Mouse (Mus musculus): Measurements from ENCODE around the gene Olfr23. TPM values are rescaled to one million over a fixed set of nuclear protein-coding genes. Genes with fewer than 3 reads are reported as not detected.
"Not testable (repeated sequence)": the region's sequence is repeated elsewhere in the genome, so short reads cannot be mapped to it uniquely, and the experiment has no call there.

Olfr23 gene
- not detected in 2 replicates for polyA plus RNA-seq (2014; fragmentation: Nextera tagmentation; extraction: Ambion mirVana)

GRCm38 (mm10) chr11:73936377-73936776, at the start of gene Olfr23:
Gene Olfr23, plus strand, starts transcription at chr11:73936677.
- no peaks in the 10 kb centered on the region for H3K4me1 ChIP-seq (ENCODE audit: control insufficient read depth, insufficient read depth, low read length)

GRCm38 (mm10) chr11:73890671-73891070, 45.8 kb upstream of the Olfr23 start, which contains the start of gene Olfr394:
Gene Olfr394, minus strand, starts transcription at chr11:73890771.
- Histone ChIP-seq H3K4me2 (ENCODE audit: low read depth, low read length) (no peak within 1 kb of the TSS), H3K36me3 (ENCODE audit: control insufficient read depth, insufficient read depth, low read length) (no peaks in the 10 kb centered on the region), H3K27ac (ENCODE audit: low read depth, low read length) (no peak within 1 kb of the TSS), H3K9me3 (ENCODE audit: control insufficient read depth, low read length) (no peaks in the 10 kb centered on the region), H3K4me1 (ENCODE audit: control insufficient read depth, insufficient read depth, low read length) (no peaks in the 10 kb centered on the region), H3K27me3 (ENCODE audit: control insufficient read depth, insufficient read depth, low read length) (no peaks in the 10 kb centered on the region), H3K9ac (replicated peaks; ENCODE audit: low read depth, low read length) (no peak within 1 kb of the TSS), H3K4me3 (ENCODE audit: low read depth, low read length) (no peak within 1 kb of the TSS)
- WGBS, result 86% methylated on average over 1 of the region's 1 CpGs
- ATAC-seq (ENCODE audit: low read depth), result no peak

More at GRCm38 (mm10) chr11:73936377-73936776, at the start of gene Olfr23:
- H3K27me3 ChIP-seq (ENCODE audit: control insufficient read depth, insufficient read depth, low read length), result no peaks in the 10 kb centered on the region
- no peak within 1 kb of the TSS for H3K27ac ChIP-seq (ENCODE audit: low read depth, low read length)
- no peaks in the 10 kb centered on the region for H3K36me3 ChIP-seq (ENCODE audit: control insufficient read depth, insufficient read depth, low read length)
- ATAC-seq (ENCODE audit: low read depth), result no peak
- no peak within 1 kb of the TSS for H3K9ac ChIP-seq (replicated peaks; ENCODE audit: low read depth, low read length)
- no peaks in the 10 kb centered on the region; the same call in 1 of the 2 replicates for H3K9me3 ChIP-seq (ENCODE audit: control insufficient read depth, low read length)
- H3K4me3 ChIP-seq (ENCODE audit: low read depth, low read length), result no peak within 1 kb of the TSS
- no peak within 1 kb of the TSS for H3K4me2 ChIP-seq (ENCODE audit: low read depth, low read length)

- not testable (repeated sequence) for H3K4me3 ChIP-seq (ENCODE audit: low read depth, low read length); H3K27me3 ChIP-seq (ENCODE audit: control insufficient read depth, insufficient read depth, low read length); H3K4me2 ChIP-seq (ENCODE audit: low read depth, low read length); H3K4me1 ChIP-seq (ENCODE audit: control insufficient read depth, insufficient read depth, low read length); H3K9ac ChIP-seq (replicated peaks; ENCODE audit: low read depth, low read length); H3K27ac ChIP-seq (ENCODE audit: low read depth, low read length); H3K36me3 ChIP-seq (ENCODE audit: control insufficient read depth, insufficient read depth, low read length); ATAC-seq (ENCODE audit: low read depth); H3K9me3 ChIP-seq (ENCODE audit: control insufficient read depth, low read length)
- WGBS, result 86% methylated on average over 4 of the region's 4 CpGs
Observed at GRCm38 (mm10) chr11:73909199-73909598, 27.3 kb upstream of the Olfr23 start, which contains the start of gene Olfr395. Gene Olfr395, minus strand, starts transcription at chr11:73909299.

GRCm38 (mm10) chr11:73960517-73960916, 24.0 kb downstream of the Olfr23 start, which contains the start of gene Olfr397:
Gene Olfr397, plus strand, starts transcription at chr11:73960817.
- H3K4me3 ChIP-seq (ENCODE audit: low read depth, low read length), result no peak within 1 kb of the TSS
- no peak within 1 kb of the TSS for H3K4me2 ChIP-seq (ENCODE audit: low read depth, low read length)
- ATAC-seq (ENCODE audit: low read depth), result no peak
- 0 out of 2 replicates have a peak, but pooled peaks cover 7% of the 10 kb centered on the region for H3K9me3 ChIP-seq (ENCODE audit: control insufficient read depth, low read length)
- no peak within 1 kb of the TSS for H3K9ac ChIP-seq (replicated peaks; ENCODE audit: low read depth, low read length)
- no peaks in the 10 kb centered on the region for H3K36me3 ChIP-seq (ENCODE audit: control insufficient read depth, insufficient read depth, low read length)
- no peaks in the 10 kb centered on the region for H3K4me1 ChIP-seq (ENCODE audit: control insufficient read depth, insufficient read depth, low read length)
- no peaks in the 10 kb centered on the region for H3K27me3 ChIP-seq (ENCODE audit: control insufficient read depth, insufficient read depth, low read length)
- H3K27ac ChIP-seq (ENCODE audit: low read depth, low read length), result no peak within 1 kb of the TSS
- whole genome bisulfite sequencing, result 70% methylated on average over 1 of the region's 1 CpGs

GRCm38 (mm10) chr11:73990307-73990706, 53.8 kb downstream of the Olfr23 start, which contains the start of gene Olfr398:
Gene Olfr398, minus strand, starts transcription at chr11:73990407.
- H3K9me3 ChIP-seq (ENCODE audit: control insufficient read depth, low read length), result peaks cover 10% of the 10 kb centered on the region
- H3K4me3 ChIP-seq (ENCODE audit: low read depth, low read length), result no peak within 1 kb of the TSS
- H3K36me3 ChIP-seq (ENCODE audit: control insufficient read depth, insufficient read depth, low read length), result no peaks in the 10 kb centered on the region
- ATAC-seq (ENCODE audit: low read depth), result no peak
- no peaks in the 10 kb centered on the region for H3K4me1 ChIP-seq (ENCODE audit: control insufficient read depth, insufficient read depth, low read length)
- H3K27me3 ChIP-seq (ENCODE audit: control insufficient read depth, insufficient read depth, low read length), result no peaks in the 10 kb centered on the region
- H3K9ac ChIP-seq (replicated peaks; ENCODE audit: low read depth, low read length), result no peak within 1 kb of the TSS
- no peak within 1 kb of the TSS for H3K27ac ChIP-seq (ENCODE audit: low read depth, low read length)
- H3K4me2 ChIP-seq (ENCODE audit: low read depth, low read length), result no peak within 1 kb of the TSS

Other genes starting within 250 kb of the Olfr23 start
- gene Zfp735, start 247.9 kb upstream of the Olfr23 start, polyA plus RNA-seq (2014; fragmentation: Nextera tagmentation; extraction: Ambion mirVana), result not detected in 2 replicates
- not detected in 2 replicates for gene Olfr389, start 156.0 kb upstream of the Olfr23 start, polyA plus RNA-seq (2014; fragmentation: Nextera tagmentation; extraction: Ambion mirVana)
- gene Olfr390, start 153.7 kb upstream of the Olfr23 start, polyA plus RNA-seq (2014; fragmentation: Nextera tagmentation; extraction: Ambion mirVana), result not detected in 2 replicates
- gene Olfr391-ps, start 133.6 kb upstream of the Olfr23 start, polyA plus RNA-seq (2014; fragmentation: Nextera tagmentation; extraction: Ambion mirVana), result not detected in 2 replicates
- gene Olfr392, start 119.6 kb upstream of the Olfr23 start, polyA plus RNA-seq (2014; fragmentation: Nextera tagmentation; extraction: Ambion mirVana), result not detected in 2 replicates
- not detected in 2 replicates for gene Olfr393, start 85.2 kb upstream of the Olfr23 start, polyA plus RNA-seq (2014; fragmentation: Nextera tagmentation; extraction: Ambion mirVana)
- not detected in 2 replicates for gene Olfr394, start 45.9 kb upstream of the Olfr23 start, polyA plus RNA-seq (2014; fragmentation: Nextera tagmentation; extraction: Ambion mirVana)
- not detected in 2 replicates for gene Olfr395, start 27.4 kb upstream of the Olfr23 start, polyA plus RNA-seq (2014; fragmentation: Nextera tagmentation; extraction: Ambion mirVana)
- gene Olfr397, start 24.1 kb downstream of the Olfr23 start, polyA plus RNA-seq (2014; fragmentation: Nextera tagmentation; extraction: Ambion mirVana), result not detected in 2 replicates
- gene Olfr398, start 53.7 kb downstream of the Olfr23 start, polyA plus RNA-seq (2014; fragmentation: Nextera tagmentation; extraction: Ambion mirVana), result not detected in 2 replicates
- gene Olfr139, start 119.9 kb downstream of the Olfr23 start, polyA plus RNA-seq (2014; fragmentation: Nextera tagmentation; extraction: Ambion mirVana), result not detected in 2 replicates
- gene Olfr399, start 119.9 kb downstream of the Olfr23 start, polyA plus RNA-seq (2014; fragmentation: Nextera tagmentation; extraction: Ambion mirVana), result not detected in 2 replicates
- gene Zfp616, start 133.3 kb downstream of the Olfr23 start, polyA plus RNA-seq (2014; fragmentation: Nextera tagmentation; extraction: Ambion mirVana), result not detected in 2 replicates
- gene Olfr401, start 177.0 kb downstream of the Olfr23 start, polyA plus RNA-seq (2014; fragmentation: Nextera tagmentation; extraction: Ambion mirVana), result not detected in 2 replicates
- gene Olfr402, start 216.9 kb downstream of the Olfr23 start, polyA plus RNA-seq (2014; fragmentation: Nextera tagmentation; extraction: Ambion mirVana), result not detected in 2 replicates
- gene Olfr403, start 249.6 kb downstream of the Olfr23 start, polyA plus RNA-seq (2014; fragmentation: Nextera tagmentation; extraction: Ambion mirVana), result not detected in 2 replicates